Mouse (Mus musculus) intestine, postnatal 0 days (tissue): Measurements from ENCODE around the gene Fam69b. TPM values are rescaled to one million over a fixed set of nuclear protein-coding genes. Genes with fewer than 3 reads are reported as not detected.

Experiments
- ATAC-seq: fragments of 200-750 bp; cut with Nextera tagmentation; 2 replicates; pipeline ENCODE4 v1.8.0; 2017; ENCODE audit warnings: mild to moderate bottlenecking, moderate TSS enrichment, moderate library complexity
- H3K27ac ChIP-seq: fragments of 300-500 bp; sonication (generic); 2 replicates; pipeline ENCODE4 v1.5.1; 2014; ENCODE audit warnings: mild to moderate bottlenecking, low read depth, low read length, moderate library complexity
- H3K27me3 ChIP-seq: fragments of 300-500 bp; sonication (generic); replicated peaks from 2 replicates; pipeline ENCODE4 v1.6.1; 2014; ENCODE audit warnings: low read length, mixed read lengths; ENCODE audit not compliant: control insufficient read depth, insufficient read depth
- H3K36me3 ChIP-seq: fragments of 300-500 bp; sonication (generic); 2 replicates; pipeline ENCODE4 v1.6.1; 2014; ENCODE audit warnings: mild to moderate bottlenecking, moderate library complexity; ENCODE audit not compliant: control insufficient read depth, insufficient read depth
- H3K4me1 ChIP-seq: fragments of 300-500 bp; sonication (generic); replicated peaks from 2 replicates; pipeline ENCODE4 v1.6.1; 2014; ENCODE audit warnings: antibody characterized with exemption, low read length, mixed read lengths; ENCODE audit not compliant: control insufficient read depth, insufficient read depth
- H3K4me2 ChIP-seq: fragments of 300-500 bp; sonication (generic); replicated peaks from 2 replicates; pipeline ENCODE4 v1.6.1; 2014; ENCODE audit warnings: low read depth, mild to moderate bottlenecking, moderate library complexity
- H3K4me3 ChIP-seq: fragments of 300-500 bp; sonication (generic); 2 replicates; pipeline ENCODE4 v1.5.1; 2014; ENCODE audit warnings: low read depth, low read length
- H3K9ac ChIP-seq: fragments of 300-500 bp; sonication (generic); 2 replicates; pipeline ENCODE4 v1.6.1; 2014; ENCODE audit warnings: mild to moderate bottlenecking, low read depth, low read length
- H3K9me3 ChIP-seq: fragments of 300-500 bp; sonication (generic); 2 replicates; pipeline ENCODE4 v1.6.1; 2016; ENCODE audit warnings: mixed run types; ENCODE audit not compliant: control insufficient read depth
- CTCF ChIP-seq: sonication (generic); IDR thresholded peaks from 2 replicates; pipeline ENCODE4 v1.5.1; 2016; ENCODE audit warnings: low read depth, mild to moderate bottlenecking, control low read depth, antibody characterized with exemption, moderate library complexity
- WGBS: fragments of 180-500 bp; shearing (Covaris S2); extraction: QIAGEN DNeasy Blood & Tissue Kit; methylation state at CpG from one replicate; pipeline ENCODE4 v1.1.7; 2014; 5-methylcytosine and 5-hydroxymethylcytosine counted together
- polyA plus RNA-seq: library from polyadenylated mRNA; unstranded; fragments of >200 nt; fragmentation: Nextera tagmentation; extraction: Ambion mirVana; gene quantifications from 2 replicates; pipeline ENCODE4 v1.2.1, GENCODE M21; 2015

Gene Fam69b
- polyA plus RNA-seq, 1 experiment from 2014 or later: 6.9 TPM

DNA sequence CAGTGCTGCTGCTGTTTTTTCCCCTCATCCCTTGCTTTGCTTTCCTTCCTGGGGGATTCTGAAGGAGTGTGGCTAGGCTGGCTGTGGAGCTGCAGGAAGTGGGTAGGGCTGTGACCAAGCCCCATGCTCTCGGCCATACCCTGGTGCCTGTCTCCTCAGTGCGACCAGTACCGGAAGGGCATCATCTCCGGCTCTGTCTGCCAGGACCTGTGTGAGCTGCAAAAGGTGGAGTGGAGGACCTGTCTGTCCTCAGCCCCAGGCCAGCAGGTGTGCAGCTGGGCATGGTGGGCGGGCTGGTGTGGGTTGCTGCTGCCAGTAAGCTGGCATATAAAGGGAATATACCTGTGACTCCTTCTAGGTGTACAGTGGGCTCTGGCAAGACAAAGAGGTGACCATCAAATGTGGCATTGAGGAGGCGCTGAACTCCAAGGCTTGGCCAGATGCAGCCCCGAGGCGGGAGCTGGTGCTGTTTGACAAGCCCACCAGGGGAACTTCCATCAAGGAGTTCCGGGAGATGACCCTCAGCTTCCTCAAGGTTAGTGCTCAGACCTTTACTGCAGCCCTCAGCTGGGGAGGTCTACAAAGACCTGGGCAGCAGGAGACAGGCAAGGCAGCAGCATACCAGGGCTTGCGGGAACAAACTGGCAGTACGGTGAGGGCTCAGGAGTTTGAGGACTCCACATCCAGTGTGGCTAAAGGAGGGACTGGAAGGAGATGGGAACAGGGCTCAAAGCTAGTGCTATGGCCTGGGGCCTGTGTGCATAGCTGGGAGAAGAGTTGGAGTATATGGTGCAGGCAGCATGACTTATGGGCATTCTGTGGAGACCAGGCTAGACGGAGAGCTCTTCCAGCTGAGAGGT lies 6.6 kb downstream of the Fam69b start:
- Histone ChIP-seq H3K4me2 (no peak overlapping the region), H3K9me3 (no peaks in the 10 kb centered on the region), H3K9ac (no peak overlapping the region; the same call in 1 of the 2 replicates), H3K4me3 (no peak overlapping the region), H3K36me3 (peaks cover 43% of the 10 kb centered on the region), H3K27ac (no peak overlapping the region), H3K4me1 (0 out of 2 replicates have a peak, but pooled peaks cover 6% of the 10 kb centered on the region), H3K27me3 (no peaks in the 10 kb centered on the region)
- WGBS: 59% methylated on average over 12 of the region's 12 CpGs
- ATAC-seq: no peak
- TF ChIP-seq CTCF: no peak

DNA sequence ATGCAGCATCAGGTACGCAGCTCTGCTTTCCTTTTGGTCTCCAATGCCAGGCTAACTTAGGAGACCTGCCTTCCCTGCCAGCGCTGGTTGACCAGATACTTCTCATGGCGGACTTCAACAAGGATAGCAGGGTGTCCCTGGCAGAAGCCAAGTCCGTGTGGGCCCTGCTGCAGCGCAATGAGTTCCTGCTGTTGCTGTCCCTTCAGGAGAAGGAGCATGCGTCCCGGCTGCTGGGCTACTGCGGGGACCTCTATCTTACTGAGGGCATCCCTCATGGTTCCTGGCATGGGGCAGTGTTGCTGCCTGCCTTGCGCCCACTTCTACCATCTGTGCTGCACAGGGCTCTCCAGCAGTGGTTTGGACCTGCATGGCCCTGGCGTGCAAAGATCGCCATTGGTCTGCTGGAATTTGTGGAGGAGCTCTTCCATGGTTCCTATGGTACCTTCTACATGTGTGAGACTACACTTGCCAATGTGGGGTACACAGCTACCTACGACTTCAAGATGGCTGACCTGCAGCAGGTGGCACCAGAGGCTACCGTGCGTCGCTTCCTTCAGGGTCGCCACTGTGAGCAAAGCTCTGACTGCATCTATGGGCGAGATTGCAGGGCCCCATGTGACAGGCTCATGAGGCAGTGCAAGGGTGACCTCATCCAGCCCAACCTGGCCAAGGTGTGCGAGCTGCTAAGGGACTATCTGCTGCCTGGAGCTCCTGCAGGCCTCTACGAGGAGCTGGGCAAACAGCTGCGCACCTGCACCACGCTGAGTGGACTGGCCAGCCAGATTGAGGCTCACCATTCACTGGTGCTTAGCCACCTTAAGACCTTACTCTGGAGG lies 7.5 kb downstream of the Fam69b start:
- TF ChIP-seq CTCF: no peak
- Histone ChIP-seq H3K4me1 (0 out of 2 replicates have a peak, but pooled peaks cover 8% of the 10 kb centered on the region), H3K4me3 (no peak overlapping the region), H3K9ac (no peak overlapping the region), H3K27ac (no peak overlapping the region), H3K9me3 (no peaks in the 10 kb centered on the region), H3K4me2 (no peak overlapping the region), H3K27me3 (no peaks in the 10 kb centered on the region), H3K36me3 (peaks cover 43% of the 10 kb centered on the region)
- WGBS: 66% methylated on average over 21 of the region's 21 CpGs
- no peak for ATAC-seq

GRCm38 (mm10) chr2:26636325-26636635 lies 8.0 kb downstream of the Fam69b start:
- H3K4me2 ChIP-seq: no peak overlapping the region
- ATAC-seq: no peak
- no peak for TF ChIP-seq CTCF

DNA sequence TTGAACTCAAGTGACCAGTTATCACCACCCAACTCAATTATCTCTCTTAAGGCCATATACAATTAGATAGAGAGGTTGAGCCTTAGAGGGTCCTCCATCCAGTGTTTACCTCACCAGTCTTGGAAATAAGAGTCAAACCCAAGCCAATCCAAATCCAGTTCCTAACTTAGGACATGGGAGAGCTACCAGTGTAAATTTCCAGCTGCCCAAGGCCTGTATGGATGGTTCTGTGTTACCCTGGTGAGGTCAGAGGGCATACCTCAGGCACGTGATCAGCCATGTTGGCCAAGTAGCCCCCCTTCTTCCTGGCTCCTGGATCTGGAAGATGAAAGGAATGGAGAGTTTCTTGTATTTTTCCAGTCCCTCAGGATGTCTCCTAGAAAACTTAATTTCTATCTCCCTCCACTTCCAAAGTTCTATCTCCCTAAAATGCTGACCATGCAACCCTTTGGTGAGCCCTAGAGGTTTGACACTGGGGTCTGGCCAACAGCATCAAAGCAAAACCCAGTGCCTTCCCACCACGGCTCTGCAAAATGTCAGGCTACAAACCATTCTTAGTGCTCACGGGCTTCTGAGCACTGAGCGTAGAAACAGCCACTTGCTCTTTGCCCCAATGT lies 9.2 kb downstream of the Fam69b start:
- no peak overlapping the region for H3K4me2 ChIP-seq
- 61% methylated on average over 4 of the region's 4 CpGs for WGBS

More at GRCm38 (mm10) chr2:26636325-26636635, 8.0 kb downstream of the Fam69b start:
- Histone ChIP-seq H3K4me3 (no peak overlapping the region), H3K4me1 (0 out of 2 replicates have a peak, but pooled peaks cover 8% of the 10 kb centered on the region), H3K27me3 (no peaks in the 10 kb centered on the region), H3K36me3 (peaks cover 43% of the 10 kb centered on the region), H3K9ac (no peak overlapping the region), H3K9me3 (no peaks in the 10 kb centered on the region), H3K27ac (no peak overlapping the region)
- WGBS: 19% methylated on average over 2 of the region's 2 CpGs

GRCm38 (mm10) chr2:26638039-26638438 lies 9.8 kb downstream of the Fam69b start:
- no peak for ATAC-seq
- no peaks in the 10 kb centered on the region for H3K9me3 ChIP-seq
- H3K4me3 ChIP-seq: no peak overlapping the region
- 69% methylated on average over 5 of the region's 5 CpGs for WGBS
- H3K27ac ChIP-seq: no peak overlapping the region
- no peaks in the 10 kb centered on the region for H3K27me3 ChIP-seq
- H3K36me3 ChIP-seq: peaks cover 43% of the 10 kb centered on the region
- peak overlapping the region; percentile 75 for H3K4me2 ChIP-seq
- no peak overlapping the region for H3K9ac ChIP-seq
- 0 out of 2 replicates have a peak, but pooled peaks cover 8% of the 10 kb centered on the region for H3K4me1 ChIP-seq
- no peak for TF ChIP-seq CTCF

More for the DNA sequence above, 9.2 kb downstream of the Fam69b start:
- 0 out of 2 replicates have a peak, but pooled peaks cover 8% of the 10 kb centered on the region for H3K4me1 ChIP-seq
- H3K27ac ChIP-seq: no peak overlapping the region
- peaks cover 43% of the 10 kb centered on the region for H3K36me3 ChIP-seq
- H3K4me3 ChIP-seq: no peak overlapping the region
- no peak overlapping the region for H3K9ac ChIP-seq
- no peak for ATAC-seq
- no peaks in the 10 kb centered on the region for H3K27me3 ChIP-seq
- no peak for TF ChIP-seq CTCF
- H3K9me3 ChIP-seq: no peaks in the 10 kb centered on the region

GRCm38 (mm10) chr2:26638572-26638971 lies 10.3 kb downstream of the Fam69b start:
- TF ChIP-seq CTCF: peak; percentile 22; the same call in 1 of the 2 replicates
- H3K4me3 ChIP-seq: peak overlapping the region; percentile 90
- no peak for ATAC-seq
- no peaks in the 10 kb centered on the region for H3K9me3 ChIP-seq
- H3K9ac ChIP-seq: no peak overlapping the region
- peak overlapping the region; percentile 75 for H3K4me2 ChIP-seq
- H3K36me3 ChIP-seq: peaks cover 43% of the 10 kb centered on the region
- H3K27ac ChIP-seq: no peak overlapping the region; the same call in 1 of the 2 replicates
- H3K27me3 ChIP-seq: no peaks in the 10 kb centered on the region
- WGBS: 41% methylated on average over 5 of the region's 5 CpGs
- 0 out of 2 replicates have a peak, but pooled peaks cover 8% of the 10 kb centered on the region for H3K4me1 ChIP-seq
